Mouse (Mus musculus): ENCODE measurements at regions not wholly inside any gene's neighbourhood (a gene's known extent, or its start where the extent isn't known, plus 50 kb on each side); places are given as distances from the start of the nearest gene placed in this dataset.
A peak's percentile ranks its signal among the peaks of the same experiment; 100 is the strongest.
"Not testable (repeated sequence)": the region's sequence is repeated elsewhere in the genome, so short reads cannot be mapped to it uniquely, and the experiment has no call there.

- DNase-seq (ENCODE audit: low read depth, low spot score), result not testable (repeated sequence)
These were observed 303.8 kb upstream of the Gm5152 start for GRCm38 (mm10) chr5:10550115-10550514.

GRCm38 (mm10) chr5:10562321-10562720 lies 316.0 kb upstream of the Gm5152 start:
- no peak for DNase-seq (ENCODE audit: low read depth, low spot score)

- DNase-seq (ENCODE audit: low read depth, low spot score), result no peak
These were observed 346.1 kb upstream of the Gm5152 start for GRCm38 (mm10) chr5:10592392-10592791.

- no peak for DNase-seq (ENCODE audit: low read depth, low spot score)
These were observed 346.8 kb upstream of the Gm8871 start for GRCm38 (mm10) chr5:10600774-10601173.

- peak; percentile 63 for DNase-seq (ENCODE audit: low read depth, low spot score)
These were observed 314.4 kb upstream of the Gm8871 start for GRCm38 (mm10) chr5:10633176-10633575.

GRCm38 (mm10) chr5:10648075-10648474 lies 299.5 kb upstream of the Gm8871 start:
- DNase-seq (ENCODE audit: low read depth, low spot score), result peak; percentile 60

- no peak for DNase-seq (ENCODE audit: low read depth, low spot score)
These were observed 284.3 kb upstream of the Gm8871 start for GRCm38 (mm10) chr5:10663301-10663700.

GRCm38 (mm10) chr5:10674199-10674598 lies 273.4 kb upstream of the Gm8871 start:
- no peak for DNase-seq (ENCODE audit: low read depth, low spot score)

GRCm38 (mm10) chr5:10685519-10685918 lies 262.1 kb upstream of the Gm8871 start:
- DNase-seq (ENCODE audit: low read depth, low spot score), result no peak

GRCm38 (mm10) chr5:10727056-10727455 lies 220.5 kb upstream of the Gm8871 start:
- DNase-seq (ENCODE audit: low read depth, low spot score), result no peak

- no peak for DNase-seq (ENCODE audit: low read depth, low spot score)
These were observed 198.1 kb upstream of the Gm8871 start for GRCm38 (mm10) chr5:10749546-10749945.

- no peak for DNase-seq (ENCODE audit: low read depth, low spot score)
These were observed 180.1 kb upstream of the Gm8871 start for GRCm38 (mm10) chr5:10767469-10767868.

Measured in 3T3-L1 (cell line).